Mouse (Mus musculus): ENCODE measurements around the gene Egflam.

Egflam gene

GRCm38 (mm10) chr15:7295199-7295598 is 103.0 kb downstream of the Egflam start:
- no peak for DNase-seq (ENCODE audit: inconsistent age in 2 of 2, low spot score in 1 of 2)

DNA sequence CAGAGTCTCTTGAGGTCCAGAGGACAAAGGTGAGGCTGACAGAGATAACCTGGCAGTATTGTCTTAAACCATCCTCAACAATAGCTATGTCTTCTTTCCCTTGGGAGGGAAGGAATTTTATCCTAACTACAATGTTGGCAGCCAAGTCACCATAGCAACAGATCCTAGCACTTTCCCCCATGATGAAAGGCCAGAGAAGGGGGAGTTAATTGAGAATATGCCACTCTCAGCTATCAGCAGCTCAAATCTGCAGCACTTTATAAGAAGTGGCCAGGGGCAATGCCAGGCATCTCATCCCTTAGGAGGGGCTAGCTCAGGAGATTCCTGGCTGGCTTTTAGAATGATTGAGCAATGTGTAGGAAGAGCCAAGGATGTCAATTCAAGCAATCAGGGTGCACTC is 105.3 kb downstream of the Egflam start:
- no peak for DNase-seq (ENCODE audit: inconsistent age in 2 of 2, low spot score in 1 of 2)

DNA sequence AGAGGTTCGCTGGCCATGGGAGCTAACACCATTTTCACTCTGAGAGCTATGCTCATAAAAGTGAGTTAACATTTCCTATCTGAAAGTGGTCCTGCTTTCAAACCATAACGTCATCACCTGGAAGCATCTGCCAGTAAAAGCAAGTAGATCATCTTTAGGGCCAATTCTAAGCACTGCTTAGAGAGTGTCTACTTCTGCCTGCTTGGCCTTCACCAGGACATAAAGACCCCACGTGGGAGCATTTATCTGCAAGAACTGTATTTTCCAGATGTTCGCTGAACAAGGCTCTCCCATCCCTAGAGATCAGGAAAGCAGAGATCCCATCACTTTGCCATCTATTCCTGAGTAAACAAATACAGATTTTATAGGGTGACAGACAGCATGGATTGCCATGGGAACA is 108.2 kb downstream of the Egflam start:
- DNase-seq (ENCODE audit: inconsistent age in 2 of 2, low spot score in 1 of 2), result no peak

DNA sequence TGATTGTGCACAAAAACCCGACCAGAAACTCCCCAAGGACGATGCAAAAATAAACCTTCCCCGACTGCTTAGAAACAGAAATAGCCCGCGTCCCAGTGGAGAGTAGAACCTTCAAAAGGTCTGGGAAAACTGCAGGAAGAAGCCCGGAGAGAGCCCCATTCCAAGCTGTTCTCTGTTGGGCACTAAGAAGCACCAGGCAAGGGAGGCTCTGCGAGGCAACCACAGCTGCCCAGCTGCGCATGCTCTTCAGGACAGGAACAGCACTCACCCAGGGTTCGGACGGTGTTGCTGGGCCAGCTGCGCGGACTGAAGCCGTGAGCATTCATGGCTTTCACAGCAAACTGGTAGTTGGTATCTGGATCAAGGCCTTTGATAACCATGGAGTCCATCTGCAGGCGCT is 108.7 kb downstream of the Egflam start:
- DNase-seq (ENCODE audit: inconsistent age in 2 of 2, low spot score in 1 of 2), result peak in 1 of 2 experiments; percentile 29

- DNase-seq (ENCODE audit: inconsistent age in 2 of 2, low spot score in 1 of 2), result no peak
These were observed 109.3 kb downstream of the Egflam start for GRCm38 (mm10) chr15:7288841-7289424.

DNA sequence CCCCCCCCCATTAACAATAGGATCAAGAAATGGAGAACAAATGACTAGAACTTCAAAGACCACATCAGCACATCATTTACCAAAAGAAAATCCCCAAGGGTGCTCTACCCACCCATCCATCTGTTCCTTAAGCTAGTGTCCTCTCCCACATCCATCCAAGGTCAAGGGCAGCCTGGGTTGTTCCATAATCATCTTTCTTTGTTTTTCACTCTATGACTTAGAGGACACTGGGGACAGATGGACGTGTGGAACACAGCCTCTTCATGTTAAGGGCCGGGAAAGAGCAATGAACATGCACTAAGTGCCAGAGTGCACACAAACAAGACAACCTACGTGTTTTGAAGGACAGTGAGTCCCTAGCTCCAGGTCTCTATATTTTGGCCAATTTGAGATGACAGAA is 110.3 kb downstream of the Egflam start:
- no peak for DNase-seq (ENCODE audit: inconsistent age in 2 of 2, low spot score in 1 of 2)

GRCm38 (mm10) chr15:7281579-7281978 is 116.6 kb downstream of the Egflam start:
- no peak for DNase-seq (ENCODE audit: inconsistent age in 2 of 2, low spot score in 1 of 2)

- DNase-seq (ENCODE audit: inconsistent age in 2 of 2, low spot score in 1 of 2), result peak; percentile 81 to 93
These were observed 134.4 kb downstream of the Egflam start for GRCm38 (mm10) chr15:7263822-7264221.

GRCm38 (mm10) chr15:7263339-7263738 is 134.9 kb downstream of the Egflam start:
- no peak for DNase-seq (ENCODE audit: inconsistent age in 2 of 2, low spot score in 1 of 2)

DNA sequence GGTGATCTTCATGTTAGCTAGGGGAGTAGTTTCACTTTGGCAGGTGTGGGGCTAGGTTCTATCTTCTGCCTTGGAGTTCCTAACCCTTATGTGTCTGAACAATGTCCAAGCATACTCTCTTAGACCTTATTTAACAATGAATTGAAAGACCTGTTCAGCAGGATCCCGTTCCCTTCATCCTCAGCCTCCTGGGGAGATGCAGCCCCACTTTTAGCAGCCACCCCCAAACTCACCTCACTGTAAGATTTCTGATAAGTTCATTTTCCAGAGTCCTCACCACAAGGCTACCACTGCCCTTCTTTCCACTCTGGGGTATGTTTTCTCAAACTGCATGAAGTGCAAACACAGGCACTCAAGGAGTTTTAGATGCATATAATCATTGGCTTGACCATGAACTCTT is 136.8 kb downstream of the Egflam start:
- DNase-seq (ENCODE audit: inconsistent age in 2 of 2, low spot score in 1 of 2), result no peak

- DNase-seq (ENCODE audit: inconsistent age in 2 of 2, low spot score in 1 of 2), result no peak
These were observed 141.6 kb downstream of the Egflam start for GRCm38 (mm10) chr15:7256577-7256976.

DNA sequence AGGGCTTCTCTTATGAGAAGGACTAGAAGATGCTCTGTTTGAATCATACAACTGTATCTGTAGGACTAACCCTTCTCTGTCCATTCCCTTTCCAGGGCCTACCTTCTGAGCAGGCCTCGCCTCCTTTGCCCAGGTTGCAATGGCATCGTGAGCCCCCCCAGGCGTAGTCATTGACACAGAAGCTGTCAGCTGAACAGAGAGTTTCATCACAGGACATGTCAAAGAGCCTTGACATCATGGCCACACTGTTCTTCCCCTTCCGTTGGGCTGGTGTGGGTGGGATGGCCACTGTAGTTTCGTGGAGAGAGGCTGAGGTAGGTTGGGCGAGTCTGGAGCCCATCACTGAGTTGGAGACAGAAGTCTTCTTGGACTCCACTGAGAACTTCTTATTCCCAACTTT is 144.9 kb downstream of the Egflam start:
- no peak for DNase-seq (ENCODE audit: inconsistent age in 2 of 2, low spot score in 1 of 2)

DNA sequence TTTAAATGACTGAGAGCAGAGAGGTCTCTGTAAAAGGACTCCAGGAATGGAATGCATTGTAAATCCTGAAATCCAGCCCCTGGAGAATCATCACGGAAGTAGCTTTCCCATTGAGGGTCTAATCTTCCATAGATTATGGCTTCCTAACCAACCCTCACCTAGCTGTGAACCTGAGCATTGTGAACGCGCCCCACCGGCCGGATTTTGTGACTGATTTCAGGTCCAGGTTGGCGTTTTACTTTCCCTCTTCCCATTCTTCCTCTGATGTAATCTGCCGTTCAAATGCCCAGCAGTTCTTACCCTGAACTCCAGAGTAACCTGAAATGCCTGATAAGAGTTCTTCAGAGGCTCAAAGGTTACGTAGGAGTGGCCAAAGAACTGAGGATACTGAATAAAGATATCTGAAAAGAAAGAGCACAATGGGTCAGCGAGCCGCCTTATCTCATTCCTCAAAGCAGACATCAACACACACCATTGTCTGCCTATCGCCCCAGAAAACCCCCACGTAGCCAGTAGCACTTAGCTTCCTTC is 146.0 kb downstream of the Egflam start:
- no peak for DNase-seq (ENCODE audit: inconsistent age in 2 of 2, low spot score in 1 of 2)

DNA sequence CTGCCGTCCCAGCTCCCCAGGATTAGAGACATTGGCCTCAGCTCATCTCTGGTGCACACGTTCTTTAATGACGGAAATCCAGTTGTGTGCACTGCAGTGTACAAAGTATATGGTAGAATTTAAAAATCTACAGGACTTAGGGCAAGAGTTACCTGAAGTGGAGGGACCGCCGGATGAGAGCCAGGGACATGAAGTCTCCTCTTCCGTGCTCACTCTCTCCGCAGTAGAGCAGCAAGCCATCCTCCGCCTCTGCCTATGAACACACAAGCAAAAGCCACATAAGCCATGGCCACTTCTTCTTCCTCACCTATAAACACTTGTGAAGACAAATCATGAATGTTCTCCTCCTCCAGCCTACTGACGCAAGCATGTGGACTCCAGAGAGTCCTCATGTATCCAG is 147.2 kb downstream of the Egflam start:
- no peak for DNase-seq (ENCODE audit: inconsistent age in 2 of 2, low spot score in 1 of 2)

DNA sequence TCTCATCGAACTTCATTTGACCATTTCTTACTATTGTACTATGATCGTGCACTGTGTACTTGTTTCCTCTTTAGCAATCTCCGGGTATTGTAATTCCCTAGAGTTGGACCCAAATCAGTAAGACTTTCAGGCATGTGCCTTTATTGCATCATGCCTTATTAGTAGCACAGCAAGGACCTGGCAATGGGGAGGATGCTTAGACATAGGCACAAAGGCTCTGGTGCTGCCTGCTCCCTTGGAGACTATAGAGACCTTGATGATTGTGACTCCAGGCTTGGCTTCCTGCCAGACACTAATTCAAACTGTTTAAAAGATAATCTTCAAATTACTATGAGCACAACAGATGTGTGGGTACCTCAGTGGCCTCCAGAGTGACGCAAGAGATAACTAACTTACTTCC is 149.0 kb downstream of the Egflam start:
- DNase-seq (ENCODE audit: inconsistent age in 2 of 2, low spot score in 1 of 2), result no peak

DNA sequence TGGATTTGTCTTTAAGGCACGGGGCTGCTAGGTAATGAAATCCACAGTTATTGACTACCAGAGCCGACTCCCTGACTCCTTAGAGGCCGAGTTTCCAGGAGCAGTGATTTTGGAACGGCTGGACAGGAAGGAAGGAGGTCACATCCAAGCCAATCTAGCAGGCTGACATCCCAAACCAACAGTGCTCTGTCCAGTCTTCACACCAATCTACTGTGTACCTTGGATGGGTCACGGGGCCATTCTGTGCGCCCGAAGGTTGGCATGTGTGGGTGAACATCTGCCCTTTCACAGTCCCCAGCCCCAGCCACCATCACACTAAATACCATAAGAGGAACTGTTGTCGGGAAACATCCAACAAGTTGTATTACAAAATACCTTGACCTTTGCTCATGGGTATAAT is 150.9 kb downstream of the Egflam start:
- no peak for DNase-seq (ENCODE audit: inconsistent age in 2 of 2, low spot score in 1 of 2)

GRCm38 (mm10) chr15:7242161-7242850 is 155.9 kb downstream of the Egflam start:
- DNase-seq (ENCODE audit: inconsistent age in 2 of 2, low spot score in 1 of 2), result no peak

DNA sequence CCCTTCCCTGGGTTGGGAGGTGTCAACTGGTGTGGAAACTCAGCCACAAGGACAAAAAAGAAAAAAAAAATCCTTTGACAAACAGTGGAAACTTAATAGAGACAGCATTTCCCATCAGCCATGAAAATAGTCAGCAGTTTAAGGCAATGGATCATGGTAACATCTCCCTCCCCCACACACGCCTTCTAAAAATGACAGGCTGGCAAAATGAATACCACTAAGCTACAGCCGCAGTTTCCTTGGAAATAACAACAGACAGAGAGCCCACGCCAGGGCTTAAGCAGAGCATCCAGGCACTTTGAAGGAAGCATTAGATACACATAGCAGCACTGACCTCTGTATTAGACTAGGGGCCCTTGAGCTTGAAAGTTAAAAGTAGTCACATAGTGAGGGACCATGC is 157.2 kb downstream of the Egflam start:
- DNase-seq (ENCODE audit: inconsistent age in 2 of 2, low spot score in 1 of 2), result no peak

DNA sequence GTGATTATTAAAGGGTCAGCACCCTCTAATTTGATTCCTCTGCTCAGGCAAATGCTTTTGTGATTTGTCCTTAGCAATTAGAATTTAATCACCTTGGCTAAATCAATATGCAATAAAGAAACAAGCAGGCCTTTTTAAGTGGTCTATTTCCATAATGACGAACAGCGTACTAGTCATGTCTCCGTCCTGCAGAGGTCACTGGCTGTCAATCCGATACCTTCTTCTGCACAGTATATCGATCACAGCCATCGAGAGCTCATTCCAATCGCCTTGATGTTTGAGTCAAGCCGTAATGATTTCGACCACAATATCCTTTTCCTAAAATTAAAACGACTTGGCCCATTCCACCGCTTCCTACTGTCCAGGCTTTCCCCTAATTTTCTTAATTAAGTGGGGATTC is 158.3 kb downstream of the Egflam start:
- no peak for DNase-seq (ENCODE audit: inconsistent age in 2 of 2, low spot score in 1 of 2)

DNA sequence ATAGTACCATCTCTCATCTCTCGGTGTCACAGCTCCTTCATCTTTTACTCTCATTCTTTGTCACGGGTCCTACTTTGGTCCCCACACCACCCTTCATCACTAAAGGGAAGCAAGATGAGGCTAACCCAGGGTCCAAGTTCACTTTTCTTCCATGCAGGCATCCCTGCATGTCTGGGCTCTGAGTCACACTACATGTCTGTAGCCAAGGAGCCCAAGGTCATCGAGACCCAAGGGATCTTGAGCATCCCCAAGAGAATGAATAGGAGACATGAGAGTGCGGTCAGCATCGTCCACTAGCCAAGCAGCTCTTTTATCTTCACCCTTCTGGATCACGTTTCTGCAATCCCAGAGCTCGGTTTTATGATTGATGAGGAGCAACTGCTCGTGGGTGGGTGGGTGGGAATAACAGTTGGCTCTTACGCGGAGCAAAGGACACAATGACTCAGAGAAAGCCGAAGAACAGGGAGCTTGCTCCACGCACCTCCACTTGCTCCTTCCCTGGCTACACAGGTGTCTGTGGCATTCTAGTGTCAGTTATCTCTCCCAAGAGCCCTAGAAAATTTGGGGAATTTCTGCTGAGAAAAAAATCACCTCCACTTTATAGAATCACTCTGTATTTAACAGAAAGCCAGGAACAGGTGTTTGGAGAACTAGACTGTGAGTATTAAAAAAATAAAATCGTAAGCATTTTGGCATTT is 164.7 kb downstream of the Egflam start:
- no peak for DNase-seq (ENCODE audit: inconsistent age in 2 of 2, low spot score in 1 of 2)

DNA sequence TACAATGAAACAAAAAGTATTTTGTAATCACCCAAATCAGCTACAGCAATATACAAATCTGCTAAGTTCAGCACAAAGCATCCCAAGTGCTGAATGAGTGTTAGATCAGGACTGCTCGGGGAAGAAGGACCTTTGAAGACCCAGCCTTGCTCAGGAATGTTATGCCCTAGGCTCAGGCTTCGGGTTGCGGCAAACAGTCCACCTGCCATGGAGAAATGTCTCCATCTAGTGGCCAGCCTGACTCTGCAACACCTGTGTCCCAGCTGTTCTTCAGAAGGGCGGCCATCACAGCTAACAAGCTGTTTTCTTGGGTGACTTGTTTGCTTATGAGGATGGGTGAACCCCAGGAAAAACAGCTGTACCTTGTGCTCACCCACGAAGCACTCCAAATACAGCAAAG is 172.0 kb downstream of the Egflam start:
- peak; percentile 80 to 92 for DNase-seq (ENCODE audit: inconsistent age in 2 of 2, low spot score in 1 of 2)

- no peak for DNase-seq (ENCODE audit: inconsistent age in 2 of 2, low spot score in 1 of 2)
These were observed 173.9 kb downstream of the Egflam start for GRCm38 (mm10) chr15:7224151-7224775.
